Mouse (Mus musculus) Muller cell, postnatal 12 days (primary cell): ENCODE data around the gene 4933428G20Rik.

Experiments used
- DNase-seq: peaks from one replicate; pipeline ENCODE4 v3.0.0-alpha.2; 2015; ENCODE audit errors: inconsistent ontology term

Gene 4933428G20Rik

GRCm38 (mm10) chr11:97532950-97533582 lies 32.9 kb upstream of the 4933428G20Rik start:
- no peak for DNase-seq

GRCm38 (mm10) chr11:97532354-97532753 lies 32.2 kb upstream of the 4933428G20Rik start:
- no peak for DNase-seq

- peak; percentile 89 for DNase-seq
These were observed 31.5 kb upstream of the 4933428G20Rik start for GRCm38 (mm10) chr11:97531381-97532260.

- no peak for DNase-seq
These were observed 30.8 kb upstream of the 4933428G20Rik start for GRCm38 (mm10) chr11:97530961-97531360.

GRCm38 (mm10) chr11:97530069-97530468 lies 29.9 kb upstream of the 4933428G20Rik start:
- no peak for DNase-seq

GRCm38 (mm10) chr11:97528282-97528808 lies 28.2 kb upstream of the 4933428G20Rik start:
- DNase-seq = no peak

- DNase-seq = no peak
These were observed 25.2 kb upstream of the 4933428G20Rik start for GRCm38 (mm10) chr11:97525313-97525712.

GRCm38 (mm10) chr11:97524306-97524705 lies 24.2 kb upstream of the 4933428G20Rik start:
- peak; percentile 47 for DNase-seq

- DNase-seq = peak; percentile 47
These were observed 23.7 kb upstream of the 4933428G20Rik start for GRCm38 (mm10) chr11:97523827-97524261.

GRCm38 (mm10) chr11:97523107-97523506 lies 23.0 kb upstream of the 4933428G20Rik start:
- DNase-seq = no peak

- DNase-seq = no peak
These were observed 21.8 kb upstream of the 4933428G20Rik start for GRCm38 (mm10) chr11:97521741-97522474.

GRCm38 (mm10) chr11:97520541-97520940 lies 20.4 kb upstream of the 4933428G20Rik start:
- DNase-seq = no peak

GRCm38 (mm10) chr11:97513066-97513465 lies 12.9 kb upstream of the 4933428G20Rik start:
- DNase-seq = no peak

GRCm38 (mm10) chr11:97512511-97512910 lies 12.4 kb upstream of the 4933428G20Rik start:
- no peak for DNase-seq

GRCm38 (mm10) chr11:97511661-97512369 lies 11.7 kb upstream of the 4933428G20Rik start:
- DNase-seq = no peak

GRCm38 (mm10) chr11:97510966-97511660 lies 11.0 kb upstream of the 4933428G20Rik start:
- DNase-seq = no peak

- no peak for DNase-seq
These were observed 9.8 kb upstream of the 4933428G20Rik start for GRCm38 (mm10) chr11:97509715-97510485.

GRCm38 (mm10) chr11:97509058-97509457 lies 8.9 kb upstream of the 4933428G20Rik start:
- DNase-seq = no peak

GRCm38 (mm10) chr11:97508198-97508597 lies 8.1 kb upstream of the 4933428G20Rik start:
- DNase-seq = no peak

GRCm38 (mm10) chr11:97506331-97506730 lies 6.2 kb upstream of the 4933428G20Rik start:
- no peak for DNase-seq
